In the genomic region with DNA sequence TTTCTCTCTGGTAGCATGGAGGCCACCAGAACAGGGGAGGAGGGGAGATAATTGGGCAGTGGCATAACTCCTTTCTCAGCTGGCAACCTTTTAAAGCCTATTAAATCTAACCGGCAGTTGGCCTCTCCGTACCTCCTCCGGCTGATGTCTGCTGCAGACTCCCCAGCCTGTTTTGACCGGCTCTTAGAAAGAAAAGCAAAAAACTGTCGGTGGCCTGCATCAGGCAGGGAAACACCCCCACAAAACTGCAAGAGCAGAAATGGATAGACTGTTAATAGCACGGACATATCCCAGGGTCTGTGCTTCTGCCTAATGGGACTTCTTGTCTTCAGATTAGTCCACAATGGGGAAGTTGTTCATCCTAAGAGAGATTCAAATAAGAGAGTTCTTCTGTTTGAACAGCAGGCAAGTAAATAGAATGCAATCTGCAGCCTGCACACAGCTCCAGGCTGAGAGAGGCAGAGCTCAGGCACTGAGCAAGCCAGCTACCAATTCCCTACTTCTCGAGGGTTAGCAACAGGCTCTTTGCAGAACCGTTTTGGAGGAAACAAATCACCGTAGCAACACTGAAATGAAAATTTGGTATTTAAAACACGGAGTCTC, we compare ENCODE assay signal across 9 mouse cellular contexts. TPM values are rescaled to one million over a fixed set of nuclear protein-coding genes. Genes with fewer than 3 reads are reported as not detected.
DNase-seq lines count a peak whose midpoint lies in the region; ATAC-seq and TF ChIP-seq lines count a peak whose summit lies in the region.
"Had no signal": no experiment of that assay in that cellular context is flagged by ENCODE, and none has a peak within 500 bp of the region (broad histone marks: within the 10 kb centered on the region; RNA-seq: fewer than 3 reads in every experiment).

No protein-coding gene starts in this region.

- no peak for TF ChIP-seq POLR2A in thymus, adult 2 months (IDR thresholded peaks at IDR 0.05; ENCODE audit: control insufficient read depth, extremely low read depth, insufficient read depth, low read length, poor library complexity)

- no peaks in the 10 kb centered on the region for H3K27me3 ChIP-seq in forebrain, embryonic 15.5 days
- H3K27me3 ChIP-seq in midbrain, embryonic 16.5 days (ENCODE audit: control insufficient read depth, insufficient read depth, low read depth, low read length) = no peaks in the 10 kb centered on the region
- no peaks in the 10 kb centered on the region for H3K27me3 ChIP-seq in thymus, adult 2 months (ENCODE audit: control insufficient read depth, insufficient read depth, low read length)

- H3K4me2 ChIP-seq in forebrain, embryonic 15.5 days (replicated peaks) = peak overlapping the region; percentile 40
- peak overlapping the region; percentile 48 for H3K4me2 ChIP-seq in midbrain, embryonic 16.5 days (ENCODE audit: low read length)

- TF ChIP-seq CTCF in thymus, adult 2 months (IDR thresholded peaks at IDR 0.05; ENCODE audit: borderline replicate concordance, control insufficient read depth, extremely low read depth, insufficient read depth, low read length, poor library complexity) = no peak

- H3K9ac ChIP-seq in forebrain, embryonic 15.5 days (replicated peaks) = no peak overlapping the region
- 0 out of 2 replicates have a peak overlapping the region, but pooled peaks have one; percentile 30 for H3K9ac ChIP-seq in midbrain, embryonic 16.5 days (ENCODE audit: low read depth, low read length)

- H3K27ac ChIP-seq in forebrain, embryonic 15.5 days (replicated peaks) = peak overlapping the region; percentile 70
- H3K27ac ChIP-seq in midbrain, embryonic 16.5 days (ENCODE audit: low read length) = peak overlapping the region; percentile 78
- H3K27ac ChIP-seq in thymus, adult 2 months (ENCODE audit: control insufficient read depth, insufficient read depth, low read length) = no peak overlapping the region

- peaks cover 19% of the 10 kb centered on the region for H3K4me1 ChIP-seq in forebrain, embryonic 15.5 days
- peaks cover 13% of the 10 kb centered on the region for H3K4me1 ChIP-seq in midbrain, embryonic 16.5 days (ENCODE audit: control insufficient read depth, insufficient read depth, low read length)
- H3K4me1 ChIP-seq in thymus, adult 2 months (replicated peaks; ENCODE audit: control insufficient read depth, insufficient read depth, low read length) = no peaks in the 10 kb centered on the region

- 4% methylated on average over 10 of the region's 10 CpGs for WGBS in forebrain, embryonic 15.5 days
- 7% methylated on average over 10 of the region's 10 CpGs for WGBS in midbrain, embryonic 16.5 days
- WGBS in thymus, adult 2 months = 77% methylated on average over 10 of the region's 10 CpGs

- no peaks in the 10 kb centered on the region for H3K36me3 ChIP-seq in forebrain, embryonic 15.5 days
- no peaks in the 10 kb centered on the region for H3K36me3 ChIP-seq in midbrain, embryonic 16.5 days (ENCODE audit: control insufficient read depth, insufficient read depth, low read length)
- H3K36me3 ChIP-seq in thymus, adult 2 months (ENCODE audit: control insufficient read depth, insufficient read depth, low read length) = no peaks in the 10 kb centered on the region

- peak; percentile 83 for ATAC-seq in forebrain, embryonic 15.5 days (replicated peaks)
- ATAC-seq in midbrain, embryonic 16.5 days = peak; percentile 87
- ATAC-seq: Patski had no signal

- H3K4me3 ChIP-seq in forebrain, embryonic 15.5 days = 0 out of 2 replicates have a peak overlapping the region, but pooled peaks have one; percentile 3
- H3K4me3 ChIP-seq in midbrain, embryonic 16.5 days (ENCODE audit: low read depth, low read length) = peak overlapping the region; percentile 1; the same call in 1 of the 2 replicates
- H3K4me3 ChIP-seq in thymus, adult 2 months (ENCODE audit: control insufficient read depth, insufficient read depth, low read length) = no peak overlapping the region

- H3K9me3 ChIP-seq in forebrain, embryonic 15.5 days = no peaks in the 10 kb centered on the region
- H3K9me3 ChIP-seq in midbrain, embryonic 16.5 days (replicated peaks; ENCODE audit: control insufficient read depth, low read length, poor library complexity, severe bottlenecking) = 0 out of 2 replicates have a peak, but pooled peaks cover 4% of the 10 kb centered on the region

- peak; percentile 57 for DNase-seq in layer of hippocampus, adult 11-12 months (ENCODE audit: low spot score)
- DNase-seq in layer of hippocampus, adult 9-10 months (ENCODE audit: low spot score) = no peak
- peak; percentile 53 to 54 for DNase-seq in layer of hippocampus, postnatal 36 days
- no peak for DNase-seq in c-Kit-positive CD71-positive TER-119-positive erythroid progenitor cells, embryonic 14.5 days (ENCODE audit: low spot score)
- no peak for DNase-seq in urinary bladder, postnatal 36 days (ENCODE audit: low spot score in 2 of 2)
- DNase-seq in thymus, adult 2 months = no peak

RNA-seq across cellular contexts. Expression of a gene that starts 55.7 kb away (rescaled TPM):
- 9.2 and 11.9 TPM in 2 replicates for polyA plus RNA-seq in forebrain, embryonic 15.5 days (2015; fragmentation: Nextera tagmentation; extraction: Ambion mirVana)
- total RNA-seq in layer of hippocampus, postnatal 36 days (2021) = 1 to 10 TPM; 9.2 to 9.5 TPM
- 13.4 and 15.6 TPM in 2 replicates for polyA plus RNA-seq in midbrain, embryonic 16.5 days (2015; fragmentation: Nextera tagmentation; extraction: Ambion mirVana)
- 9.6 and 12.1 TPM in 2 replicates for polyA plus RNA-seq in thymus, adult 2 months (2012; rRNA removed)

Comparison
In these comparisons a context has a peak if more than half of its experiments do, and no peak if none do; other contexts are left out.
1. DNase-seq: peak in layer of hippocampus, adult 11-12 months (single experiment) and layer of hippocampus, postnatal 36 days (2 of 2); none in layer of hippocampus, adult 9-10 months (single experiment), c-Kit-positive CD71-positive TER-119-positive erythroid progenitor cells, embryonic 14.5 days (single experiment), urinary bladder, postnatal 36 days (0 of 2) and thymus, adult 2 months (single experiment).